Mouse (Mus musculus): ENCODE measurements around the gene Chchd3. TPM values are rescaled to one million over a fixed set of nuclear protein-coding genes. Genes with fewer than 3 reads are reported as not detected.

Chchd3 gene
- total RNA-seq, 1 experiment = 105 TPM

DNA sequence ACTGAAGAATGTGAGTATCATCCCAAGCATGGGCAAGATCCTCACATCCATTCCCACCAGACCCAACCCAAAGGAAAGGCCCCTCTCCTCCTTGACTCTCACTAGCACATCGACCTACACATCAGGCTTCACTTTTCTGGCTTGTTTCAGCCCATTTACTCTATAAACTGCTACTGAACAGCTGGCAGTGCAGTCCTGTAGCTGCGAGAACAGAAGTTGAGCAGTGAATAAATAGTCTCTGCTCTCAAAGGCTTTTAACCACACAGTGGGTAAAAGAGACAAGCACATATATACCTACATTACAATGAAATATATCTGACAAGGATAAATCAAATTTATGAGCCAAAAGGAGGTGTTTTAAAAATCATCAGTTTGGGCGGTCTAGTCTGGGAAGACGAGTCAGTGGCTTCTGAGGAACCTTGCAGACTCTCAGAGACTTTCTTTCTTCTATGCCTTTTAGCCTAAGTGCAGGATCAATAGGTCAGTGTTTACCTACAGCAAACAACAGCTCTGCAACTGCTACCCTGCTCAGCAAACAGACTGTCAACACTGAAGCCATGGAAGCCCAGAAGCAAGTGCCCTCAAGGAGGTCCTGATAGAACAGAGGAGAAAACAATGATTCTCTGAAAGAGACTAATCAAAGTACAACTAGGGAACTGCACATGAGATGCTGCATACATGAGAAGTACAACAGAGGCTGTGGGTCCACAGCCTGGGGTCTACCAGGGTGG is 19.5 kb downstream of the Chchd3 start:
- TF ChIP-seq MAFK (IDR thresholded peaks at IDR 0.05; ENCODE audit: insufficient read depth, low read depth, low read length) (no peak), HCFC1 (IDR thresholded peaks at IDR 0.05; ENCODE audit: borderline replicate concordance, insufficient read depth, low read length) (no peak), ZNF384 (IDR thresholded peaks at IDR 0.05; ENCODE audit: low read depth, low read length) (no peak), ZC3H11A (IDR thresholded peaks at IDR 0.05; ENCODE audit: borderline replicate concordance, low read depth, low read length) (no peak), CHD2 (IDR thresholded peaks at IDR 0.05; ENCODE audit: low read depth, low read length) (no peak)
- no peaks in the 10 kb centered on the region for H3K4me1 ChIP-seq (ENCODE audit: control insufficient read depth in 2 of 2, insufficient read depth in 2 of 2, low read length in 2 of 2, poor library complexity in 1 of 2)
- H3K36me3 ChIP-seq (ENCODE audit: control insufficient read depth, insufficient read depth, low read length, poor library complexity, severe bottlenecking) = peaks cover 4% of the 10 kb centered on the region; the same call in 1 of the 2 replicates
- in situ Hi-C loops (cut with MboI; ENCODE audit: low sequenced_read_pairs in 2 of 2, unreplicated experiment in 2 of 2) = no loop called here
- H3K9ac ChIP-seq (ENCODE audit: insufficient read depth, low read depth, low read length, poor library complexity, severe bottlenecking) = no peak overlapping the region
- DNase-seq (ENCODE audit: low read depth, low spot score) = no peak
- H3K27ac ChIP-seq (ENCODE audit: insufficient read depth, low read depth, low read length, poor library complexity, severe bottlenecking) = no peak overlapping the region
- no peaks in the 10 kb centered on the region for H3K9me3 ChIP-seq (ENCODE audit: control insufficient read depth, insufficient read depth, low read depth, low read length)
- no peak overlapping the region for H3K4me3 ChIP-seq (ENCODE audit: insufficient read depth in 1 of 2, low read depth in 1 of 2, low read length in 2 of 2, poor library complexity in 1 of 2, severe bottlenecking in 1 of 2)

DNA sequence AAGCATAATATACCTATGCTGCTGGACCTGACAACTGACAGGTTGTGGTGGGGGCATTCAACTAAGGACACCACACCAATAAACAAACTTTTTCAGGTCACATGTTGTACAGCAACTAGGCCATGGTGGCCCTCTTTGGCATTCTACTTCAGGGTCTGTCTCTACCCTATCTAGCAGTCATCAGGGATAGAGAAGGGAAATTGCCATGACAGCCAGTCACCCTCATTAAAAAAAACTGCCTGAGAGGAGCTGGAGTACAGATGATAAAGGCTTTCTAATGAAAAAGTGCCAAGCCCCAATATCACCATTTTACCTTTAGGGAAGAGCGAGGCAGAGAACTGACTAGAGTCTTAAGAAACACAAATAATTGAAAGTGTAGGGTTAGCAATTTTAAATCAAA is 27.5 kb downstream of the Chchd3 start:
- in situ Hi-C loops (cut with MboI; ENCODE audit: low sequenced_read_pairs in 2 of 2, unreplicated experiment in 2 of 2) = no loop called here
- no peaks in the 10 kb centered on the region; a peak in 1 of 4 replicates for H3K4me1 ChIP-seq (ENCODE audit: control insufficient read depth in 2 of 2, insufficient read depth in 2 of 2, low read length in 2 of 2, poor library complexity in 1 of 2)
- H3K4me3 ChIP-seq (ENCODE audit: insufficient read depth in 1 of 2, low read depth in 1 of 2, low read length in 2 of 2, poor library complexity in 1 of 2, severe bottlenecking in 1 of 2) = no peak overlapping the region
- H3K36me3 ChIP-seq (ENCODE audit: control insufficient read depth, insufficient read depth, low read length, poor library complexity, severe bottlenecking) = no peaks in the 10 kb centered on the region; the same call in 1 of the 2 replicates
- H3K9me3 ChIP-seq (ENCODE audit: control insufficient read depth, insufficient read depth, low read depth, low read length) = no peaks in the 10 kb centered on the region
- no peak for DNase-seq (ENCODE audit: low read depth, low spot score)
- TF ChIP-seq HCFC1 (IDR thresholded peaks at IDR 0.05; ENCODE audit: borderline replicate concordance, insufficient read depth, low read length) (no peak), MAFK (IDR thresholded peaks at IDR 0.05; ENCODE audit: insufficient read depth, low read depth, low read length) (no peak), ZC3H11A (IDR thresholded peaks at IDR 0.05; ENCODE audit: borderline replicate concordance, low read depth, low read length) (no peak), ZNF384 (IDR thresholded peaks at IDR 0.05; ENCODE audit: low read depth, low read length) (no peak), CHD2 (IDR thresholded peaks at IDR 0.05; ENCODE audit: low read depth, low read length) (no peak)
- H3K9ac ChIP-seq (ENCODE audit: insufficient read depth, low read depth, low read length, poor library complexity, severe bottlenecking) = no peak overlapping the region
- H3K27ac ChIP-seq (ENCODE audit: insufficient read depth, low read depth, low read length, poor library complexity, severe bottlenecking) = no peak overlapping the region

DNA sequence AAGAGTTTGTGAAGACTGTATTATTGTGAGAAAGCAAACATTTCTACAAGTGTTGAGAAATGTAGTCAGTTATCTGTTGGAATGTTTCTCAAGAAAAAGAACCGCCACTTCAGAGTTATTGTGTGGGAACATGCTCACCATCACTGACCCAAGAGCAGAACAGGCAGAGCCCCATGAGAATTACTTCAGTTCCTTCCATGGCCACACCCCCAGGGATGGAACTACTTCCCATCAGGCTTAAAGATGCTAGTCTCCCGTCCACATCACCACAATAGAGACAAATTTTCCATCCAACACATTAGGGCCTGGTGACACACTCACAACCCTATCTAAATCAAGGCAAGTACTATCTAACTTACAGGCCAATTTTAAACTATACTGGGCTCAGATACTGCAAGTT is 28.4 kb downstream of the Chchd3 start:
- Histone ChIP-seq H3K4me1 (ENCODE audit: control insufficient read depth in 2 of 2, insufficient read depth in 2 of 2, low read length in 2 of 2, poor library complexity in 1 of 2) (no peaks in the 10 kb centered on the region; a peak in 1 of 4 replicates), H3K36me3 (ENCODE audit: control insufficient read depth, insufficient read depth, low read length, poor library complexity, severe bottlenecking) (no peaks in the 10 kb centered on the region; the same call in 1 of the 2 replicates), H3K9me3 (ENCODE audit: control insufficient read depth, insufficient read depth, low read depth, low read length) (no peaks in the 10 kb centered on the region), H3K4me3 (ENCODE audit: insufficient read depth in 1 of 2, low read depth in 1 of 2, low read length in 2 of 2, poor library complexity in 1 of 2, severe bottlenecking in 1 of 2) (no peak overlapping the region), H3K27ac (ENCODE audit: insufficient read depth, low read depth, low read length, poor library complexity, severe bottlenecking) (no peak overlapping the region), H3K9ac (ENCODE audit: insufficient read depth, low read depth, low read length, poor library complexity, severe bottlenecking) (no peak overlapping the region)
- TF ChIP-seq ZNF384 (IDR thresholded peaks at IDR 0.05; ENCODE audit: low read depth, low read length) (no peak), ZC3H11A (IDR thresholded peaks at IDR 0.05; ENCODE audit: borderline replicate concordance, low read depth, low read length) (no peak), MAFK (IDR thresholded peaks at IDR 0.05; ENCODE audit: insufficient read depth, low read depth, low read length) (no peak), HCFC1 (IDR thresholded peaks at IDR 0.05; ENCODE audit: borderline replicate concordance, insufficient read depth, low read length) (no peak), CHD2 (IDR thresholded peaks at IDR 0.05; ENCODE audit: low read depth, low read length) (no peak)
- no peak for DNase-seq (ENCODE audit: low read depth, low spot score)
- in situ Hi-C loops (cut with MboI; ENCODE audit: low sequenced_read_pairs in 2 of 2, unreplicated experiment in 2 of 2) = no loop called here

DNA sequence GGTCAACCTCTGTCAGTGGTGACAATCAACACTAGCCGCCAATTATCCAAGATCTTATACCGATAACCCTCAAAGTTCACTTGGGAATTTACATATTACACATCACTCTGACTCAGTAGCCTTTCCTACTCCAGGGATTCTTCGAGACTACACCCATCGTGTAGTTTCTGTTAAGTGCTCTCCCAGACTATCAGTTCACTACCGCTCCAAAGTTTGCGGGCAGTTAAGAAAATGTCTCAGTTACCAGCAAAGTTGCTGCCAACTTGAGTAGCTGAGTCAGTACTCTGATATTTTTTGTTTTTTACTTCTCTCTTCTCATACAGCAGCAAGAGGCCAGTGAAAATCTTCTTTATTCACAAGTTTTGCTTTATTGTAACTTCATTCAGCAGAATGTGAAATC is 31.8 kb downstream of the Chchd3 start:
- TF ChIP-seq HCFC1 (IDR thresholded peaks at IDR 0.05; ENCODE audit: borderline replicate concordance, insufficient read depth, low read length) (no peak), ZNF384 (IDR thresholded peaks at IDR 0.05; ENCODE audit: low read depth, low read length) (no peak), MAFK (IDR thresholded peaks at IDR 0.05; ENCODE audit: insufficient read depth, low read depth, low read length) (no peak), ZC3H11A (IDR thresholded peaks at IDR 0.05; ENCODE audit: borderline replicate concordance, low read depth, low read length) (no peak), CHD2 (IDR thresholded peaks at IDR 0.05; ENCODE audit: low read depth, low read length) (no peak)
- in situ Hi-C loops (cut with MboI; ENCODE audit: low sequenced_read_pairs in 2 of 2, unreplicated experiment in 2 of 2) = no loop called here

More for the DNA sequence above, 31.8 kb downstream of the Chchd3 start:
- H3K27ac ChIP-seq (ENCODE audit: insufficient read depth, low read depth, low read length, poor library complexity, severe bottlenecking) = no peak overlapping the region
- H3K36me3 ChIP-seq (ENCODE audit: control insufficient read depth, insufficient read depth, low read length, poor library complexity, severe bottlenecking) = no peaks in the 10 kb centered on the region; the same call in 1 of the 2 replicates
- DNase-seq (ENCODE audit: low read depth, low spot score) = no peak
- H3K9me3 ChIP-seq (ENCODE audit: control insufficient read depth, insufficient read depth, low read depth, low read length) = no peaks in the 10 kb centered on the region
- no peaks in the 10 kb centered on the region; a peak in 1 of 4 replicates for H3K4me1 ChIP-seq (ENCODE audit: control insufficient read depth in 2 of 2, insufficient read depth in 2 of 2, low read length in 2 of 2, poor library complexity in 1 of 2)
- no peak overlapping the region for H3K4me3 ChIP-seq (ENCODE audit: insufficient read depth in 1 of 2, low read depth in 1 of 2, low read length in 2 of 2, poor library complexity in 1 of 2, severe bottlenecking in 1 of 2)
- no peak overlapping the region for H3K9ac ChIP-seq (ENCODE audit: insufficient read depth, low read depth, low read length, poor library complexity, severe bottlenecking)
